Mouse (Mus musculus) urinary bladder, postnatal 25 days (tissue): ENCODE results near the gene 8030411F24Rik.
"Not testable (repeated sequence)": the region's sequence is repeated elsewhere in the genome, so short reads cannot be mapped to it uniquely, and the experiment has no call there.

Source experiments
- DNase-seq: peaks from one replicate; pipeline ENCODE4 v3.0.0; 2022; ENCODE audit warnings: low spot score

Gene 8030411F24Rik

GRCm38 (mm10) chr2:148781709-148782108 lies at the start of gene 8030411F24Rik:
TSS of gene 8030411F24Rik (plus strand) at chr2:148782009.
- no peak for DNase-seq

GRCm38 (mm10) chr2:148732327-148733000 lies 49.3 kb upstream of the 8030411F24Rik start, which contains the start of gene Napb:
TSS of gene Napb (minus strand) at chr2:148732467.
- DNase-seq, result peak; percentile 86

- DNase-seq, result no peak
Observed at GRCm38 (mm10) chr2:148743001-148743400, 38.8 kb upstream of the 8030411F24Rik start.

GRCm38 (mm10) chr2:148743846-148744407 lies 37.9 kb upstream of the 8030411F24Rik start:
- no peak for DNase-seq

GRCm38 (mm10) chr2:148750058-148750457 lies 31.8 kb upstream of the 8030411F24Rik start, which contains the start of gene Cstl1:
TSS of gene Cstl1 (plus strand) at chr2:148750358.
- no peak for DNase-seq

- peak; percentile 61 for DNase-seq
Observed at GRCm38 (mm10) chr2:148751893-148752813, 29.7 kb upstream of the 8030411F24Rik start.

- no peak for DNase-seq
Observed at GRCm38 (mm10) chr2:148754310-148754846, 27.4 kb upstream of the 8030411F24Rik start.

- DNase-seq, result no peak
Observed at GRCm38 (mm10) chr2:148763648-148764388, 18.0 kb upstream of the 8030411F24Rik start.

GRCm38 (mm10) chr2:148771397-148771796 lies 10.4 kb upstream of the 8030411F24Rik start, which contains the start of gene Cst11:
TSS of gene Cst11 (minus strand) at chr2:148771497.
- not testable (repeated sequence) for DNase-seq

- DNase-seq, result no peak
Observed at GRCm38 (mm10) chr2:148789142-148789541, 7.3 kb downstream of the 8030411F24Rik start, which contains the start of gene Cst12. TSS of gene Cst12 (plus strand) at chr2:148789361.

- DNase-seq, result no peak
Observed at GRCm38 (mm10) chr2:148798485-148798884, 16.7 kb downstream of the 8030411F24Rik start, which contains the start of gene Cst8. TSS of gene Cst8 (plus strand) at chr2:148798785.

- no peak for DNase-seq
Observed at GRCm38 (mm10) chr2:148801491-148801921, 19.7 kb downstream of the 8030411F24Rik start.

GRCm38 (mm10) chr2:148806696-148807095 lies 24.9 kb downstream of the 8030411F24Rik start:
- no peak for DNase-seq

- DNase-seq, result no peak
Observed at GRCm38 (mm10) chr2:148819909-148820308, 38.1 kb downstream of the 8030411F24Rik start, which contains the start of gene Cst13. TSS of gene Cst13 (plus strand) at chr2:148820081.

- DNase-seq, result no peak
Observed at GRCm38 (mm10) chr2:148825986-148826385, 44.2 kb downstream of the 8030411F24Rik start.

- no peak for DNase-seq
Observed at GRCm38 (mm10) chr2:148834912-148835311, 53.1 kb downstream of the 8030411F24Rik start, which contains the start of gene Cst9. TSS of gene Cst9 (plus strand) at chr2:148835147.
